Mouse (Mus musculus): Measurements from ENCODE around the gene Taar7d. TPM values are rescaled to one million over a fixed set of nuclear protein-coding genes. Genes with fewer than 3 reads are reported as not detected.

Gene Taar7d
- total RNA-seq, 2 experiments from 2014 or later, result not detected

Other genes starting within 250 kb of the Taar7d start
- 100 to 1,000 TPM; 618 to 653 TPM for gene Rps12, start 239.9 kb upstream of the Taar7d start, total RNA-seq (2021)
- 10 to 100 TPM; 58.7 to 62.1 TPM for gene Slc18b1, start 230.2 kb upstream of the Taar7d start, total RNA-seq (2021)
- 10 to 100 TPM; 17.1 to 24.1 TPM for gene Vnn3, start 175.8 kb upstream of the Taar7d start, total RNA-seq (2021)
- gene Vnn1, start 132.5 kb upstream of the Taar7d start, total RNA-seq (2021), result 10 to 100 TPM; 50.0 to 52.2 TPM
- gene Taar1, start 106.9 kb upstream of the Taar7d start, total RNA-seq (2021), result not detected
- gene Taar2, start 88.7 kb upstream of the Taar7d start, total RNA-seq (2021), result not detected
- not detected for gene Taar3, start 77.7 kb upstream of the Taar7d start, total RNA-seq (2021)
- gene Taar4, start 66.7 kb upstream of the Taar7d start, total RNA-seq (2021), result not detected
- gene Taar5, start 56.5 kb upstream of the Taar7d start, total RNA-seq (2021), result not detected
- not detected for gene Taar6, start 41.6 kb upstream of the Taar7d start, total RNA-seq (2021)
- not detected for gene Taar7a, start 33.7 kb upstream of the Taar7d start, total RNA-seq (2021)
- not detected for gene Taar7b, start 27.3 kb upstream of the Taar7d start, total RNA-seq (2021)
- gene Taar7e, start 10.4 kb downstream of the Taar7d start, total RNA-seq (2021), result not detected
- gene Taar7f, start 22.3 kb downstream of the Taar7d start, total RNA-seq (2021), result not detected
- gene Taar8a, start 49.3 kb downstream of the Taar7d start, total RNA-seq (2021), result under 1 TPM in 1 of 2 experiments, not detected in 1; 0.51 TPM
- not detected for gene Taar8b, start 65.1 kb downstream of the Taar7d start, total RNA-seq (2021)
- not detected for gene Taar8c, start 74.7 kb downstream of the Taar7d start, total RNA-seq (2021)
- not detected for gene Taar9, start 82.3 kb downstream of the Taar7d start, total RNA-seq (2021)
- gene Stx7, start 122.1 kb downstream of the Taar7d start, total RNA-seq (2021), result 100 to 1,000 TPM in 1 of 2 experiments, 10 to 100 TPM in 1; 98.9 to 110 TPM
- 1 to 10 TPM; 2.5 TPM for gene Moxd1, start 196.3 kb downstream of the Taar7d start, total RNA-seq (2021)